Mouse (Mus musculus) hindbrain, embryonic 10.5 days (tissue): ENCODE data around the gene Gm21693. TPM values are rescaled to one million over a fixed set of nuclear protein-coding genes. Genes with fewer than 3 reads are reported as not detected.
"Not testable (repeated sequence)": the region's sequence is repeated elsewhere in the genome, so short reads cannot be mapped to it uniquely, and the experiment has no call there.

Experiments used
- DNase-seq: peaks from one replicate; pipeline ENCODE4 v3.0.0-alpha.2; 2017; ENCODE audit warnings: low spot score
- H3K27ac ChIP-seq: fragments of 300-500 bp; sonication (generic); 2 replicates; pipeline ENCODE4 v1.5.1; 2016; ENCODE audit warnings: mild to moderate bottlenecking, moderate library complexity
- H3K27me3 ChIP-seq: fragments of 300-500 bp; sonication (generic); 2 replicates; pipeline ENCODE4 v1.6.1; 2016; ENCODE audit warnings: mild to moderate bottlenecking; ENCODE audit not compliant: poor library complexity, insufficient read depth, severe bottlenecking
- H3K36me3 ChIP-seq: fragments of 300-500 bp; sonication (generic); 2 replicates; pipeline ENCODE4 v1.6.1; 2016; ENCODE audit warnings: mild to moderate bottlenecking, moderate library complexity
- H3K4me1 ChIP-seq: fragments of 300-500 bp; sonication (generic); replicated peaks from 2 replicates; pipeline ENCODE4 v1.6.1; 2016; ENCODE audit warnings: mild to moderate bottlenecking
- H3K4me3 ChIP-seq: fragments of 300-500 bp; sonication (generic); 2 replicates; pipeline ENCODE4 v1.5.1; 2016; ENCODE audit warnings: mild to moderate bottlenecking, moderate library complexity
- H3K9me3 ChIP-seq: fragments of 300-500 bp; sonication (generic); 2 replicates; pipeline ENCODE4 v1.6.1; 2016; ENCODE audit warnings: mild to moderate bottlenecking, moderate library complexity
- WGBS: fragments of 180-500 bp; shearing (Covaris S2); methylation state at CpG from one replicate; pipeline ENCODE4 v1.1.7; 2016; 5-methylcytosine and 5-hydroxymethylcytosine counted together
- polyA plus RNA-seq: library from polyadenylated mRNA; unstranded; fragments of >200 nt; fragmentation: Nextera tagmentation; extraction: Ambion mirVana; gene quantifications from 2 replicates; pipeline ENCODE4 v1.2.1, GENCODE M21; 2016

Gene Gm21693
- not detected in 2 replicates for polyA plus RNA-seq

DNA sequence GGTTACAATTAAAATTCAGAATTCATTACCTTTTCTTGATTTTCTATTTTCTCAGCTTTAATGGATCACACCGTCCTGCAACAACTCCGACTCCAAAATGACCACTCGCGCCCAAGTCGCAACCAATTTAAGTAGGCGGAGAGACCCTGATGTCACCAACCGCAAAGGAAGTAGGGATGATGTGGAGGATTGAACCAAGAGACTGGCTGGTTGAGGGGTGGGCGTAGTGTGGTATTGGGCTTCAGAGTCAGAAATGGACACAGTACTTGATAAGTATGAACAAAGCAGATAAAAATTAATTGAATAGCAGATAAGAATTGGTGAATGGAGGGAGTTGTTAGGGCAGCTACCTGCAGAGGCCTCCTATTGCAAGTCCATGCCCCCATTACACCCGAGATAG, at the start of gene Gm21693:
Gene Gm21693 (minus strand): TSS at position 101 of the 400 bp plus-strand sequence.
- H3K4me3 ChIP-seq, DNase-seq, H3K36me3 ChIP-seq, H3K9me3 ChIP-seq, H3K27me3 ChIP-seq, H3K27ac ChIP-seq, H3K4me1 ChIP-seq: not testable (repeated sequence)
- WGBS = no CpG with 5 or more reads among the region's 9 CpGs

DNA sequence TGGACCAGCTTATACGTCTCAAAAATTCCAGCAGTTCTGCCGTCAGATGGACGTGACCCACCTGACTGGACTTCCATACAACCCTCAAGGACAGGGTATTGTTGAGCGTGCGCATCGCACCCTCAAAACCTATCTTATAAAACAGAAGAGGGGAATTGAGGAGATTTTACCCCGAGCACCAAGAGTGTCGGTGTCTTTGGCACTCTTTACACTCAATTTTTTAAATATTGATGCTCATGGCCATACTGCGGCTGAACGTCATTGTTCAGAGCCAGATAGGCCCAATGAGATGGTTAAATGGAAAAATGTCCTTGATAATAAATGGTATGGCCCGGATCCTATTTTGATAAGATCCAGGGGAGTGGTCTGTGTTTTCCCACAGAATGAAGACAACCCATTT, 4.5 kb downstream of the Gm21693 start:
- H3K4me1 ChIP-seq = not testable (repeated sequence)
- WGBS = no CpG with 5 or more reads among the region's 11 CpGs

DNA sequence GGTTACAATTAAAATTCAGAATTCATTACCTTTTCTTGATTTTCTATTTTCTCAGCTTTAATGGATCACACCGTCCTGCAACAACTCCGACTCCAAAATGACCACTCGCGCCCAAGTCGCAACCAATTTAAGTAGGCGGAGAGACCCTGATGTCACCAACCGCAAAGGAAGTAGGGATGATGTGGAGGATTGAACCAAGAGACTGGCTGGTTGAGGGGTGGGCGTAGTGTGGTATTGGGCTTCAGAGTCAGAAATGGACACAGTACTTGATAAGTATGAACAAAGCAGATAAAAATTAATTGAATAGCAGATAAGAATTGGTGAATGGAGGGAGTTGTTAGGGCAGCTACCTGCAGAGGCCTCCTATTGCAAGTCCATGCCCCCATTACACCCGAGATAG, 38.8 kb downstream of the Gm21693 start, which contains the start of gene Gm21677:
Gene Gm21677 (minus strand): TSS at position 101 of the 400 bp plus-strand sequence.
- H3K4me1 ChIP-seq, H3K27ac ChIP-seq, H3K36me3 ChIP-seq, H3K4me3 ChIP-seq, H3K27me3 ChIP-seq, DNase-seq, H3K9me3 ChIP-seq: not testable (repeated sequence)
- WGBS = no CpG with 5 or more reads among the region's 9 CpGs

More for the DNA sequence above, 4.5 kb downstream of the Gm21693 start:
- DNase-seq, H3K27ac ChIP-seq, H3K4me3 ChIP-seq, H3K36me3 ChIP-seq, H3K9me3 ChIP-seq, H3K27me3 ChIP-seq: not testable (repeated sequence)

Other genes starting within 250 kb of the Gm21693 start
- gene Gm21677, start 38.9 kb downstream of the Gm21693 start, polyA plus RNA-seq = not detected in 2 replicates
- gene Gm21704, start 64.8 kb upstream of the Gm21693 start, polyA plus RNA-seq = not detected in 2 replicates
- gene Gm21708, start 64.8 kb upstream of the Gm21693 start, polyA plus RNA-seq = not detected in 2 replicates